Mouse (Mus musculus) limb, embryonic 14.5 days (tissue): ENCODE data around the gene Plod3. TPM values are rescaled to one million over a fixed set of nuclear protein-coding genes. Genes with fewer than 3 reads are reported as not detected.

Experiments
- ATAC-seq: fragments of 200-750 bp; cut with Nextera tagmentation; 2 replicates; pipeline ENCODE4 v1.8.0; 2017; ENCODE audit warnings: low read depth, moderate number of reproducible peaks, moderate TSS enrichment; ENCODE audit not compliant: low FRiP score
- DNase-seq: peaks from one replicate; pipeline ENCODE4 v3.0.0-alpha.2; 2015; ENCODE audit warnings: low spot score
- H3K27ac ChIP-seq: fragments of 300-500 bp; sonication (generic); replicated peaks from 2 replicates; pipeline ENCODE4 v1.5.1; 2014; ENCODE audit warnings: low read depth, mild to moderate bottlenecking, low read length, moderate library complexity, mixed read lengths
- H3K27me3 ChIP-seq: fragments of 300-500 bp; sonication (generic); 2 replicates; pipeline ENCODE4 v1.6.1; 2014; ENCODE audit warnings: low read length, mixed read lengths; ENCODE audit not compliant: control insufficient read depth, insufficient read depth
- H3K36me3 ChIP-seq: fragments of 300-500 bp; sonication (generic); 2 replicates; pipeline ENCODE4 v1.6.1; 2014; ENCODE audit warnings: mild to moderate bottlenecking, low read length, moderate library complexity, mixed read lengths; ENCODE audit not compliant: control insufficient read depth, insufficient read depth
- H3K4me1 ChIP-seq: fragments of 300-500 bp; sonication (generic); 2 replicates; pipeline ENCODE4 v1.6.1; 2014; ENCODE audit warnings: antibody characterized with exemption, low read length, mixed read lengths; ENCODE audit not compliant: control insufficient read depth, insufficient read depth
- H3K4me2 ChIP-seq: fragments of 300-500 bp; sonication (generic); replicated peaks from 2 replicates; pipeline ENCODE4 v1.6.1; 2014; ENCODE audit warnings: low read depth, mild to moderate bottlenecking, low read length, moderate library complexity; ENCODE audit not compliant: severe bottlenecking
- H3K4me3 ChIP-seq: fragments of 300-500 bp; sonication (generic); replicated peaks from 2 replicates; pipeline ENCODE4 v1.5.1; 2014; ENCODE audit warnings: low read length
- H3K9ac ChIP-seq: fragments of 300-500 bp; sonication (generic); 2 replicates; pipeline ENCODE4 v1.6.1; 2014; ENCODE audit warnings: mild to moderate bottlenecking, low read depth, low read length, moderate library complexity; ENCODE audit not compliant: severe bottlenecking
- H3K9me3 ChIP-seq: fragments of 300-500 bp; sonication (generic); 2 replicates; pipeline ENCODE4 v1.6.1; 2016; ENCODE audit warnings: low read length; ENCODE audit not compliant: control insufficient read depth
- POLR2A ChIP-seq: fragments of 200-500 bp; IDR thresholded peaks from 2 replicates; pipeline ENCODE4 v1.8.0; 2012; ENCODE audit warnings: inconsistent platforms, mild to moderate bottlenecking, moderate library complexity, borderline replicate concordance; ENCODE audit not compliant: insufficient read depth, insufficient read length; ENCODE audit errors: extremely low read depth
- WGBS: fragments of 180-500 bp; shearing (Covaris S2); extraction: QIAGEN DNeasy Blood & Tissue Kit; methylation state at CpG from one replicate; pipeline ENCODE4 v1.1.7; 2014; 5-methylcytosine and 5-hydroxymethylcytosine counted together
- polyA plus RNA-seq, 2 experiments: library from polyadenylated mRNA; depleted of rRNA in 1 of 2; stranded (reverse) in 1 of 2; unstranded in 1 of 2; fragments of >200 nt; fragmentation: Nextera tagmentation in 1 of 2; extraction: Ambion mirVana in 1 of 2; gene quantifications; 2 replicates each; pipeline versions ENCODE4 v1.2.1 to v1.2.3; 2012 to 2014

Gene Plod3
- polyA plus RNA-seq, 2 experiments = 54.0 to 114 TPM

GRCm38 (mm10) chr5:136958991-136959605 lies 27.7 kb upstream of the Plod3 start:
- H3K4me1 ChIP-seq = peaks cover 12% of the 10 kb centered on the region
- no peaks in the 10 kb centered on the region for H3K9me3 ChIP-seq
- H3K4me2 ChIP-seq = no peak overlapping the region
- H3K27me3 ChIP-seq = no peaks in the 10 kb centered on the region
- no peak for DNase-seq
- WGBS = 74% methylated on average over 5 of the region's 5 CpGs
- no peak for TF ChIP-seq POLR2A
- ATAC-seq = no peak
- peaks cover 14% of the 10 kb centered on the region for H3K36me3 ChIP-seq
- H3K9ac ChIP-seq = no peak overlapping the region
- no peak overlapping the region for H3K27ac ChIP-seq
- no peak overlapping the region for H3K4me3 ChIP-seq

GRCm38 (mm10) chr5:136960053-136960452 lies 26.8 kb upstream of the Plod3 start:
- WGBS = 95% methylated on average over 6 of the region's 6 CpGs
- Histone ChIP-seq H3K36me3 (peaks cover 23% of the 10 kb centered on the region), H3K9me3 (no peaks in the 10 kb centered on the region)

GRCm38 (mm10) chr5:136961334-136961982 lies 25.4 kb upstream of the Plod3 start:
- peak overlapping the region; percentile 77 for H3K9ac ChIP-seq
- no peaks in the 10 kb centered on the region for H3K27me3 ChIP-seq
- peak overlapping the region; percentile 65 for H3K27ac ChIP-seq
- no peak for TF ChIP-seq POLR2A
- H3K36me3 ChIP-seq = peaks cover 37% of the 10 kb centered on the region
- peak overlapping the region; percentile 87 for H3K4me2 ChIP-seq
- peak overlapping the region; percentile 76 for H3K4me3 ChIP-seq
- peaks cover 13% of the 10 kb centered on the region for H3K4me1 ChIP-seq
- DNase-seq = no peak
- H3K9me3 ChIP-seq = no peaks in the 10 kb centered on the region
- 25% methylated on average over 5 of the region's 5 CpGs for WGBS
- ATAC-seq = peak; percentile 34

More at GRCm38 (mm10) chr5:136960053-136960452, 26.8 kb upstream of the Plod3 start:
- DNase-seq (no peak), ATAC-seq (no peak)
- no peak overlapping the region for H3K4me2 ChIP-seq
- no peak overlapping the region for H3K9ac ChIP-seq
- H3K4me1 ChIP-seq = peaks cover 10% of the 10 kb centered on the region
- no peak for TF ChIP-seq POLR2A
- no peak overlapping the region for H3K4me3 ChIP-seq
- no peaks in the 10 kb centered on the region for H3K27me3 ChIP-seq
- no peak overlapping the region for H3K27ac ChIP-seq

- peaks cover 14% of the 10 kb centered on the region for H3K4me1 ChIP-seq
- no peak; the same call in 1 of the 2 replicates for TF ChIP-seq POLR2A
- H3K27ac ChIP-seq = peak overlapping the region; percentile 65
- H3K4me3 ChIP-seq = peak overlapping the region; percentile 76
- 1% methylated on average over 19 of the region's 20 CpGs for WGBS
- ATAC-seq (peak; percentile 95), DNase-seq (peak; percentile 93)
- H3K9me3 ChIP-seq = no peaks in the 10 kb centered on the region
- H3K4me2 ChIP-seq = peak overlapping the region; percentile 87
- no peaks in the 10 kb centered on the region for H3K27me3 ChIP-seq
- H3K9ac ChIP-seq = peak overlapping the region; percentile 77
- H3K36me3 ChIP-seq = peaks cover 39% of the 10 kb centered on the region
Observed at GRCm38 (mm10) chr5:136961983-136962461, 24.8 kb upstream of the Plod3 start.

GRCm38 (mm10) chr5:136962501-136962900 lies 24.3 kb upstream of the Plod3 start:
- Histone ChIP-seq H3K27ac (peak overlapping the region; percentile 65), H3K4me3 (peak overlapping the region; percentile 76), H3K4me2 (peak overlapping the region; percentile 87), H3K27me3 (no peaks in the 10 kb centered on the region), H3K4me1 (peaks cover 14% of the 10 kb centered on the region), H3K36me3 (peaks cover 36% of the 10 kb centered on the region), H3K9me3 (no peaks in the 10 kb centered on the region), H3K9ac (peak overlapping the region; percentile 77)
- DNase-seq (peak; percentile 83), ATAC-seq (peak; percentile 73)
- no peak for TF ChIP-seq POLR2A
- WGBS = under 1% methylated on average over 10 of the region's 10 CpGs
